Mouse (Mus musculus): ENCODE results near the gene Zfp764. TPM values are rescaled to one million over a fixed set of nuclear protein-coding genes. Genes with fewer than 3 reads are reported as not detected.

Gene Zfp764
- total RNA-seq, 2 experiments from 2014 or later: 4.3 to 4.4 TPM

Other genes starting within 250 kb of the Zfp764 start
- gene Cd2bp2, start 210.8 kb downstream of the Zfp764 start, total RNA-seq (2021): 10 to 100 TPM; 65.8 to 78.8 TPM
- 10 to 100 TPM; 73.8 to 78.8 TPM for gene Tbc1d10b, start 198.4 kb downstream of the Zfp764 start, total RNA-seq (2021)
- gene Mylpf, start 197.9 kb downstream of the Zfp764 start, total RNA-seq (2021): 1 to 10 TPM in 1 of 2 experiments, not detected in 1; 1.2 TPM
- 10 to 100 TPM; 28.4 to 28.8 TPM for gene Zfp553, start 173.8 kb downstream of the Zfp764 start, total RNA-seq (2021)
- 1 to 10 TPM; 7.9 to 8.8 TPM for gene Sept1, start 173.7 kb downstream of the Zfp764 start, total RNA-seq (2021)
- 10 to 100 TPM; 54.9 to 64.5 TPM for gene Zfp771, start 162.5 kb downstream of the Zfp764 start, total RNA-seq (2021)
- gene Dctpp1, start 146.1 kb downstream of the Zfp764 start, total RNA-seq (2021): 10 to 100 TPM; 49.8 to 63.1 TPM
- 10 to 100 TPM; 42.6 to 42.9 TPM for gene Sephs2, start 132.8 kb downstream of the Zfp764 start, total RNA-seq (2021)
- gene Itgal, start 110.6 kb downstream of the Zfp764 start, total RNA-seq (2021): 1 to 10 TPM; 1.2 to 1.6 TPM
- gene Zfp768, start 61.2 kb downstream of the Zfp764 start, total RNA-seq (2021): 10 to 100 TPM; 20.3 to 22.0 TPM
- gene Zfp747, start 30.8 kb downstream of the Zfp764 start, total RNA-seq (2021): 1 to 10 TPM; 7.9 to 8.9 TPM
- gene 9130019O22Rik, start 19.7 kb downstream of the Zfp764 start, total RNA-seq (2021): 1 to 10 TPM; 2.8 to 3.0 TPM
- 1 to 10 TPM; 4.6 to 7.6 TPM for gene E430018J23Rik, start 13.2 kb downstream of the Zfp764 start, total RNA-seq (2021)
- gene Zfp688, start 15.2 kb upstream of the Zfp764 start, total RNA-seq (2021): 10 to 100 TPM; 11.3 to 12.6 TPM
- gene Zfp689, start 42.3 kb upstream of the Zfp764 start, total RNA-seq (2021): 1 to 10 TPM; 9.5 to 9.7 TPM
- gene Prr14, start 52.8 kb upstream of the Zfp764 start, total RNA-seq (2021): 10 to 100 TPM; 35.4 to 35.6 TPM
- gene Fbrs, start 72.4 kb upstream of the Zfp764 start, total RNA-seq (2021): 10 to 100 TPM; 70.8 to 71.2 TPM
- gene Srcap, start 105.2 kb upstream of the Zfp764 start, total RNA-seq (2021): 100 to 1,000 TPM; 113 to 128 TPM
- 10 to 100 TPM; 14.5 to 14.6 TPM for gene Gm42715, start 112.8 kb upstream of the Zfp764 start, total RNA-seq (2021)
- 1 to 10 TPM; 6.9 to 9.3 TPM for gene Tmem265, start 154.6 kb upstream of the Zfp764 start, total RNA-seq (2021)
- gene Phkg2, start 166.5 kb upstream of the Zfp764 start, total RNA-seq (2021): 10 to 100 TPM; 69.5 to 70.1 TPM
- 1 to 10 TPM; 7.0 to 7.8 TPM for gene Ccdc189, start 181.8 kb upstream of the Zfp764 start, total RNA-seq (2021)
- gene Rnf40, start 181.9 kb upstream of the Zfp764 start, total RNA-seq (2021): 10 to 100 TPM; 75.1 to 82.6 TPM
- 10 to 100 TPM; 31.5 to 33.4 TPM for gene Zfp629, start 209.0 kb upstream of the Zfp764 start, total RNA-seq (2021)